Mouse (Mus musculus): Measurements from ENCODE around the gene Rb1. TPM values are rescaled to one million over a fixed set of nuclear protein-coding genes. Genes with fewer than 3 reads are reported as not detected.

Rb1 gene
- polyA plus RNA-seq, 1 experiment from 2014 or later: 15.8 TPM

- ATAC-seq: no peak
- H3K36me3 ChIP-seq (ENCODE audit: control insufficient read depth, insufficient read depth): peaks cover 5% of the 10 kb centered on the region
- H3K4me2 ChIP-seq (ENCODE audit: low read length): no peak overlapping the region
- no peak overlapping the region for H3K4me3 ChIP-seq (replicated peaks; ENCODE audit: low read length)
- 71% methylated on average over 4 of the region's 4 CpGs for WGBS
- no peak overlapping the region for H3K27ac ChIP-seq (ENCODE audit: low read length)
- H3K9me3 ChIP-seq (ENCODE audit: control insufficient read depth, low read length): no peaks in the 10 kb centered on the region
- no peaks in the 10 kb centered on the region for H3K4me1 ChIP-seq (replicated peaks; ENCODE audit: control insufficient read depth, insufficient read depth, low read length)
- H3K27me3 ChIP-seq (replicated peaks; ENCODE audit: control insufficient read depth, insufficient read depth, low read length): no peaks in the 10 kb centered on the region
- no peak overlapping the region for H3K9ac ChIP-seq (replicated peaks; ENCODE audit: low read depth, low read length)
These were observed 67.4 kb downstream of the Rb1 start for GRCm38 (mm10) chr14:73258181-73258580.

- H3K27ac ChIP-seq (ENCODE audit: low read length): no peak overlapping the region
- no peak overlapping the region for H3K9ac ChIP-seq (replicated peaks; ENCODE audit: low read depth, low read length)
- no peaks in the 10 kb centered on the region for H3K9me3 ChIP-seq (ENCODE audit: control insufficient read depth, low read length)
- H3K27me3 ChIP-seq (replicated peaks; ENCODE audit: control insufficient read depth, insufficient read depth, low read length): no peaks in the 10 kb centered on the region
- WGBS: 79% methylated on average over 7 of the region's 7 CpGs
- no peak overlapping the region for H3K4me2 ChIP-seq (ENCODE audit: low read length)
- peaks cover 3% of the 10 kb centered on the region for H3K36me3 ChIP-seq (ENCODE audit: control insufficient read depth, insufficient read depth)
- H3K4me3 ChIP-seq (replicated peaks; ENCODE audit: low read length): no peak overlapping the region
- H3K4me1 ChIP-seq (replicated peaks; ENCODE audit: control insufficient read depth, insufficient read depth, low read length): no peaks in the 10 kb centered on the region
- no peak for ATAC-seq
These were observed 68.3 kb downstream of the Rb1 start for GRCm38 (mm10) chr14:73257348-73257747.

DNA sequence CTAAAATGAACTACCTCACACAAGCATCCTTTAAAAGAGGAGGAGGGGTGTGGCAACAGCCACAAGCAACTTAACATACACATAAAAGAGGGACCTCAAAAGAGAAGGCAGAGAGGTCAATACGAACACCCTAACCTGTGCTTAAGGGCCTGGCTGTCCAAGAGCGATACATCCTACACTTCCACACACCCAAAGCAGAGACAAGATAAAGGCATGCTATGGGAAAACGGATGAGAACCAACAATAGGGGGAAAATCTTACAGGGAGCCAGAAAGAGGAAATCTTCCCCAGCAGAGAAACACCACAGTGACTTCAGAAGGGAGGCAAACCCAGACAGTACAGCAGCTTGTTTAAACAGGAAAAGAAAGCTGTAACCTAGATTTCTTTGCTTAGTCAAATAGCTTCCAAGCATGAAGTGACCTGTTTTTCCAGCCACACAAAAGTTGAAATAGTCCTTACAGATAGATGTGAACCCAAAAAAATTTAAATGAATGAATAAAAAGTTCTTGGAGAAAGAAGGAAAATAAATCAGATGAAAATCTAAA, 70.1 kb downstream of the Rb1 start:
- H3K27me3 ChIP-seq (replicated peaks; ENCODE audit: control insufficient read depth, insufficient read depth, low read length): no peaks in the 10 kb centered on the region
- H3K9ac ChIP-seq (replicated peaks; ENCODE audit: low read depth, low read length): no peak overlapping the region
- no peaks in the 10 kb centered on the region for H3K9me3 ChIP-seq (ENCODE audit: control insufficient read depth, low read length)
- WGBS: 62% methylated on average over 3 of the region's 3 CpGs
- no peak for ATAC-seq
- no peak overlapping the region for H3K27ac ChIP-seq (ENCODE audit: low read length)
- H3K4me2 ChIP-seq (ENCODE audit: low read length): no peak overlapping the region
- no peaks in the 10 kb centered on the region for H3K4me1 ChIP-seq (replicated peaks; ENCODE audit: control insufficient read depth, insufficient read depth, low read length)
- no peak overlapping the region for H3K4me3 ChIP-seq (replicated peaks; ENCODE audit: low read length)
- H3K36me3 ChIP-seq (ENCODE audit: control insufficient read depth, insufficient read depth): no peaks in the 10 kb centered on the region

- 83% methylated on average over 4 of the region's 4 CpGs for WGBS
- no peak overlapping the region for H3K4me2 ChIP-seq (ENCODE audit: low read length)
- H3K9ac ChIP-seq (replicated peaks; ENCODE audit: low read depth, low read length): no peak overlapping the region
- no peak overlapping the region for H3K4me3 ChIP-seq (replicated peaks; ENCODE audit: low read length)
- no peaks in the 10 kb centered on the region for H3K9me3 ChIP-seq (ENCODE audit: control insufficient read depth, low read length)
- H3K4me1 ChIP-seq (replicated peaks; ENCODE audit: control insufficient read depth, insufficient read depth, low read length): no peaks in the 10 kb centered on the region
- no peak for ATAC-seq
- H3K27me3 ChIP-seq (replicated peaks; ENCODE audit: control insufficient read depth, insufficient read depth, low read length): no peaks in the 10 kb centered on the region
- H3K27ac ChIP-seq (ENCODE audit: low read length): no peak overlapping the region
- no peaks in the 10 kb centered on the region for H3K36me3 ChIP-seq (ENCODE audit: control insufficient read depth, insufficient read depth)
These were observed 71.2 kb downstream of the Rb1 start for GRCm38 (mm10) chr14:73254412-73254811.

GRCm38 (mm10) chr14:73253453-73254251, 72.0 kb downstream of the Rb1 start:
- H3K4me1 ChIP-seq (replicated peaks; ENCODE audit: control insufficient read depth, insufficient read depth, low read length): no peaks in the 10 kb centered on the region
- no peak overlapping the region for H3K4me3 ChIP-seq (replicated peaks; ENCODE audit: low read length)
- no peak overlapping the region for H3K27ac ChIP-seq (ENCODE audit: low read length)
- no peak for ATAC-seq
- no peaks in the 10 kb centered on the region for H3K36me3 ChIP-seq (ENCODE audit: control insufficient read depth, insufficient read depth)
- H3K9me3 ChIP-seq (ENCODE audit: control insufficient read depth, low read length): no peaks in the 10 kb centered on the region
- H3K9ac ChIP-seq (replicated peaks; ENCODE audit: low read depth, low read length): no peak overlapping the region
- H3K4me2 ChIP-seq (ENCODE audit: low read length): no peak overlapping the region
- 47% methylated on average over 6 of the region's 6 CpGs for WGBS
- no peaks in the 10 kb centered on the region for H3K27me3 ChIP-seq (replicated peaks; ENCODE audit: control insufficient read depth, insufficient read depth, low read length)

- no peak overlapping the region for H3K9ac ChIP-seq (replicated peaks; ENCODE audit: low read depth, low read length)
- ATAC-seq: no peak
- H3K36me3 ChIP-seq (ENCODE audit: control insufficient read depth, insufficient read depth): no peaks in the 10 kb centered on the region
- H3K9me3 ChIP-seq (ENCODE audit: control insufficient read depth, low read length): no peaks in the 10 kb centered on the region
- H3K4me3 ChIP-seq (replicated peaks; ENCODE audit: low read length): no peak overlapping the region
- H3K27me3 ChIP-seq (replicated peaks; ENCODE audit: control insufficient read depth, insufficient read depth, low read length): no peaks in the 10 kb centered on the region
- no peak overlapping the region for H3K4me2 ChIP-seq (ENCODE audit: low read length)
- no peaks in the 10 kb centered on the region for H3K4me1 ChIP-seq (replicated peaks; ENCODE audit: control insufficient read depth, insufficient read depth, low read length)
- no peak overlapping the region for H3K27ac ChIP-seq (ENCODE audit: low read length)
- 50% methylated on average over 2 of the region's 2 CpGs for WGBS
These were observed 73.3 kb downstream of the Rb1 start for GRCm38 (mm10) chr14:73252276-73252675.

DNA sequence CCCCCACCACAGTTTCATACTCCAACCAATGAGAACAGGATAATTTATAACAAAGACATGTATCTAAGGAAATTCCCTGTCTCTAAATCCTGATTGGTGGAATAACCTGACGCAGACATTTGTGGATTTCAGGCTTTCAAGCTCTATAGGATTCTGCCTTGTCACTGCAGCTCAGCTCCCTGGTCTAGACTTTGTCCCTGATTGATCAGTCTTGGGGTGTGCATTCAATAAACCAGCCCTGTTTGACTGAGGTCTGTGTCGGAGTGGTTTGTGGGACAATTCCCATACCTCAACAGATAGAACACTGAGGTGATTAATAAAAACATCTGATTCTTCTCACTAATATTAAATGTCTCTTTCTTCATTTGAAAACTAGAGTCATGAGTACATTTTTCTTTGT, 75.6 kb downstream of the Rb1 start:
- Histone ChIP-seq H3K36me3 (ENCODE audit: control insufficient read depth, insufficient read depth) (no peaks in the 10 kb centered on the region), H3K27me3 (replicated peaks; ENCODE audit: control insufficient read depth, insufficient read depth, low read length) (no peaks in the 10 kb centered on the region), H3K27ac (ENCODE audit: low read length) (no peak overlapping the region), H3K4me2 (ENCODE audit: low read length) (no peak overlapping the region), H3K9ac (replicated peaks; ENCODE audit: low read depth, low read length) (no peak overlapping the region), H3K4me1 (replicated peaks; ENCODE audit: control insufficient read depth, insufficient read depth, low read length) (no peaks in the 10 kb centered on the region), H3K4me3 (replicated peaks; ENCODE audit: low read length) (no peak overlapping the region), H3K9me3 (ENCODE audit: control insufficient read depth, low read length) (no peaks in the 10 kb centered on the region)
- WGBS: 95% methylated on average over 2 of the region's 2 CpGs
- ATAC-seq: no peak

- Histone ChIP-seq H3K4me1 (replicated peaks; ENCODE audit: control insufficient read depth, insufficient read depth, low read length) (no peaks in the 10 kb centered on the region; the same call in 1 of the 2 replicates), H3K9ac (replicated peaks; ENCODE audit: low read depth, low read length) (no peak overlapping the region), H3K27ac (ENCODE audit: low read length) (no peak overlapping the region), H3K27me3 (replicated peaks; ENCODE audit: control insufficient read depth, insufficient read depth, low read length) (no peaks in the 10 kb centered on the region), H3K36me3 (ENCODE audit: control insufficient read depth, insufficient read depth) (0 out of 2 replicates have a peak, but pooled peaks cover 2% of the 10 kb centered on the region), H3K9me3 (ENCODE audit: control insufficient read depth, low read length) (no peaks in the 10 kb centered on the region), H3K4me2 (ENCODE audit: low read length) (no peak overlapping the region), H3K4me3 (replicated peaks; ENCODE audit: low read length) (no peak overlapping the region)
- WGBS: 97% methylated on average over 2 of the region's 2 CpGs
- no peak for ATAC-seq
These were observed 81.5 kb downstream of the Rb1 start for GRCm38 (mm10) chr14:73244061-73244597.

DNA sequence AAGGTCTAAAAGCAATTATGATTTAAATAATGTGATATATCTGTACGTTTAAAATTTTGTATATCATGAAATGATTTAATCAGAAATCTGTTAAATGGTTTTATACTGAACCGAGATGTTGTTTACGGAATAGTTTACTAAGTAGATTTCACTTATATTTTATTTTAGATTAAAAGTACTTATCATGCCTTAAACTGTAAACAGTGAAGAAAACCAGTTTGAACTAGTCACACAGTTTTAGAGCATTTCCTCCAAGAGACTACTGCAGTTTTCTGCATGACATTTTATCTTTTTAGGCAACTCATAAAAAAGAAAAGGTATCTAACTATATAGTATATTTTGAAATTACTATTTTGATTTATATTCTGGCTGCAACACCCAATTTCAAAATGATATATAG, 85.8 kb downstream of the Rb1 start:
- no peak overlapping the region for H3K4me2 ChIP-seq (ENCODE audit: low read length)
- H3K27me3 ChIP-seq (replicated peaks; ENCODE audit: control insufficient read depth, insufficient read depth, low read length): no peaks in the 10 kb centered on the region
- no peak for ATAC-seq
- peaks cover 7% of the 10 kb centered on the region for H3K4me1 ChIP-seq (replicated peaks; ENCODE audit: control insufficient read depth, insufficient read depth, low read length)
- WGBS: 41% methylated on average over 3 of the region's 3 CpGs
- H3K4me3 ChIP-seq (replicated peaks; ENCODE audit: low read length): no peak overlapping the region
- H3K27ac ChIP-seq (ENCODE audit: low read length): no peak overlapping the region
- no peak overlapping the region for H3K9ac ChIP-seq (replicated peaks; ENCODE audit: low read depth, low read length)
- H3K36me3 ChIP-seq (ENCODE audit: control insufficient read depth, insufficient read depth): 0 out of 2 replicates have a peak, but pooled peaks cover 2% of the 10 kb centered on the region
- no peaks in the 10 kb centered on the region for H3K9me3 ChIP-seq (ENCODE audit: control insufficient read depth, low read length)

Data from forebrain, embryonic 16.5 days (tissue).